Mouse (Mus musculus): ENCODE results near the gene Gtpbp2.

Gtpbp2 gene

DNA sequence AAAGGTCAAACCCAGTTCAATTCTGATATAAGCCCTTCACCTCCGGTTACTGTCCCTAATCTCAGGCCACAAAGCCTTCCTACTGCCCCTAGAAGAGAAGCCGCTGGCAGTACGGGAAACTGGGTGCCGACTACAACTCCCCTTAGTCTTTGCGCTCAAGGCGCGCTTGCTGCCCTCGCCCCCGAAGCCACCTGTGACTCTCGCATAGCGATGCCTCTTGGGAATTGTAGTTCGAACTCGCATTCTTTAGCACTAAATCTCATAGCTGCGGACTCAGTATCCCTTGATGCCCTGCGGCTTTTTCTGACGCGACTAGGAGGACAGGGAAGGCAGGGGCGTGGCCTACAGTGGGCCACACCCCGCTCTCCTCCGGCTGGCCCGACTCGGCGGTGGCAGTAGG lies at the start of gene Gtpbp2:
Gene Gtpbp2 (plus strand): TSS at position 347 of the 400 bp plus-strand sequence.
- DNase-seq (ENCODE audit: low spot score in 2 of 2): peak; percentile 89 to 97

DNA sequence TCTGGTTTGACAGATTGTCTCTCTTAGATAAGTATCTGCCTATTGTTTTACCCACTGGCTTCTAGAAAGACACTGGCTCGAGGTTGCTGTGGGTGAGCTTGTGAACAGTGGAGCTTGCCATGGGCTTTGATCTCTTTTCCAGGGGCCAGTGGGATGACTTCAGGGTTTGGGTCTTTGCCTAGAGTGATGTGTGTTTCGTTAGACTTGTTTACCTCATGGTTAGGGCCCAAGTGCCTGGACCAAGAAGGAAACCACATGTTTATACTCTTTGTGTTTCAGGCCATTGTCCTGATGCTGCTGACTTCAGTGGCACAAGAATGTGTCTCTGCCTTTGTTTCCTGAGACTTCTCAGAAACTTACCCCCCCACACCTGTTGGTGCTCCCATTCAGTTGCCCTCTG lies 45.3 kb upstream of the Gtpbp2 start:
- no peak for DNase-seq (ENCODE audit: low spot score in 2 of 2)

DNA sequence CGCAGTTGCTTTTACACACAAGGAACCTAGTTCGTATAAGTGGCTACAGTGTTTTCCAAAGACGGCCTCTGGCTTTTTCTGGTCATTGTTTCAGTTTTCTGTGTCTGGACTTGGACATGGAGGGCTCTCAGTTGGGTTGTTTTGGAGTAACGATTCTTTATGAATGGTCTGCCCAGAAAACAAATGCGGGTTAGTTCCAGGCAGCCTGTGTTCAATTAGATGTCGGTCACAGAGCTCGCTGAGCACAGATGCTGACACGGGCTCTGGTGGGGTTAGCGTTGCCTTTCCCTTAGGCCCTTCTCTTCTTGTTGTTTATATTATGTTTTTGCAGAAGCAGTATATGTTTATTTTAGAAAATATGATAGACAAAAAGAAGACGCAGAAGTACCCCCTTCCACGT lies 44.7 kb upstream of the Gtpbp2 start:
- DNase-seq (ENCODE audit: low spot score in 2 of 2): no peak

- no peak for DNase-seq (ENCODE audit: low spot score in 2 of 2)
These were observed 44.0 kb upstream of the Gtpbp2 start for GRCm38 (mm10) chr17:46116881-46117280.

DNA sequence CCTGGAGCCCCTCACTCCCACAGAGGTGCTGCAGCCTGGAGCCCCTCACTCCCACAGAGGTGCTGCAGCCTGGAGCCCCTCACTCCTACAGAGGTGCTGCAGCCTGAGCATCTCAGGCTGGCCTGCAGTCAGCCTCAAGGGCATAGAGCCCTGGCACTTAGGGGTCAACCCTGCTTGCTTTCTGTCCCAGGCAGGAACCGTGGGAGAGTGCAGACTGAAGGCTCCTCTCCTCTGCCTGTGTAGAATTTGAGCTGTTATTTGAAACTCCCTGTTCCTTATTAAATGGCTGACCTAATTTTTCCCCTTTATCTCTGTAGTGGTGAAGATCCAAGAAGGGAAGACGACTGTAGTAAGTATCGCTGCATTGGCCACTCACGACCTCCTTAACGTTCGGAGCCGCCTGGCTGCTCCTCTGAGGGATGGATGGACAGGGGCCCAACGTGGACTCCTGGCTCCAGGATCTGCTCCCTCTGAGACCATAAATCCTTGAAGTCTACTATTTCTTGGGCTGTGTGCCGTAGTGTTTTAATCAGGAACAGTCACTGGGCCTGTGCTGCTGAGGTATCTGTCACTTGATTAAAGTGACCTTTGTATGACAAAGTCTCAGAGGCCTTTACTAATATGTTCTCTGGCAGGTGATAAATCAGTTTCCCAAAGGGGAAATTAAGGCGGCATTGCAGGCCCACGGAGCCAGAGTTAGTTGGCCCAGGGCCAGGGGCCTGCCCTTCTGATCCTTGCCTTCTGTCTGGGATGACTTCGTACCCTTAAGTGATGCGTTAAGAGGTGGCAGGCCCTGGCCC lies 43.0 kb upstream of the Gtpbp2 start:
- DNase-seq (ENCODE audit: low spot score in 2 of 2): no peak

DNA sequence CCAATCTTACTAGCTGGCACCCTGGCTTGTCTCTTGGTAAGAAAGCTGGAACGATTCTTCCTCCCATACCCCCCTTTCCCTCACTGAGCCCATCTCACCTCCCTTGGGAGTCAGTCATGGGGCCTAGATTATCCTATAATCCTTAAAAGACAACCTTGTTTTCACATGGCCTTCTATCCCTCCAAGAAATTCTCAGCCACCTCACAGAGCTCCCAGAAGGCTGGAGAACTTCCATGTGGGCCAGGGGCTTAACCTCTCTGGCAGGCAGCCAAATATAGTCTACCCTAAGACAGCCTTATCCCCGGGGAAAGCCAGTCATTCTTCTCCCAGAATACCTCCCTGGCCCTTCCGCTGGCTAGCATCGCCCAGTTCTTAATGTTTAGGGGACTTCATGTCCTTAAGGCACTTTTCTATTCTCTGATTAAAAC lies 42.4 kb upstream of the Gtpbp2 start:
- DNase-seq (ENCODE audit: low spot score in 2 of 2): no peak

DNA sequence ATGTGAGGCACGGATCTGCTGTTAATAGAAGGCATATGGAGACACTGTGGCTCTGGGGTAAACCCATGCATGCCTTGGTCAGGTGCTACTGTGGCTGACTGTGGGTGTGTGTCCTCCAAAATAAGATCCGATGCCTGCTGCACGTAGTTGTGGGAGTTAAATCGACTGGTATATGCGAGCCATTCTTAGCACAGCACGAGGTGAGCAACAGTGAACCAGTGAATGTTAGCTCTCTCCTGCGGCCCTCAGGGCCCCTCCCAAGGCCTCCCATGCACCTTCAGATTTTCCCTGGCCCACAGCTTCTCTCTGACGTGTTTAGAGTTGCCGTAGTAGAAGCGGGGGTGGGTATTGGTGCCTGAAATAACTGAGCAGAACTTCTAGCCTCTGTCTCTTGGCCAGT lies 41.2 kb upstream of the Gtpbp2 start:
- no peak for DNase-seq (ENCODE audit: low spot score in 2 of 2)

- no peak for DNase-seq (ENCODE audit: low spot score in 2 of 2)
These were observed 38.0 kb upstream of the Gtpbp2 start for GRCm38 (mm10) chr17:46122791-46123190.

DNA sequence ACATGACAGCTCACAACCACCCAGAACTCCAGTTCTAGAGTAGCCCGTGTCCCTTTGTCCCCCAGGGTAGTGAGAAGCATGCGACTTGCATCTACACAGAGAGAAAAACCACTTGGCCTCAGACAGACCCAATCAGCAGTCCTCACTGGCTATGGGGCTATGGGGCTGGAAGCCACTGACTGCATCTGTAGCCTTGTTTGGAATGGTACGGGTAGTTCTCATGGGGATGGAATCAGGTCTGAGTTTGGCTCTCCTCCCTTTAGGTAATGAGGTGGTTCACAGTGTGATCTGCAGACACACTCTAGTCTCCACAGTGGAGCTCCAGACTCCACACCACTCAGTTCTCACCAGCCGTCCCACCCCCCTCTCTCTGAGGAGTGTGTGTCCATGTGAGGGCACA lies 37.5 kb upstream of the Gtpbp2 start:
- DNase-seq (ENCODE audit: low spot score in 2 of 2): no peak

GRCm38 (mm10) chr17:46123953-46124700 lies 36.7 kb upstream of the Gtpbp2 start:
- DNase-seq (ENCODE audit: low spot score in 2 of 2): no peak

DNA sequence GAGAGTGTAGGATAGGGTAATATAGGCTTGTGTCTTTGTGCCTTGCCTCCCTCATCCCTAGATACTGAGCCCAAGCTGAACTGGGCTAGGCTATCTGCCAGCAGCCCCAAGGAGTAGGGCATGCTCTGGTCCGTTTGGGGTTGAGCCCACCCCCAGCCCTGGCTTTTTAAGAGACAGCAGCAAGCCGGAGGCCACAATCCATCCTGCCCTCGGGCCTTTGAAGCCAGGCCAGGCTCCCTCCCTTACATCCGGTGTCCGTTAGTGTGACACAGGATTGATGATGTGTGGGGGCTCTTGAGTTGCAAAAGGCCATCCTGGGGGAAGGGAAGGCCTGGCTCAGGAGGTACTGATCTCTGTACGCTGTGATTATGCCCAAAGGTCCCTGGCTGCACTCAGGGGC lies 34.2 kb upstream of the Gtpbp2 start:
- no peak for DNase-seq (ENCODE audit: low spot score in 2 of 2)

- no peak for DNase-seq (ENCODE audit: low spot score in 2 of 2)
These were observed 32.9 kb upstream of the Gtpbp2 start for GRCm38 (mm10) chr17:46127814-46128493.

DNA sequence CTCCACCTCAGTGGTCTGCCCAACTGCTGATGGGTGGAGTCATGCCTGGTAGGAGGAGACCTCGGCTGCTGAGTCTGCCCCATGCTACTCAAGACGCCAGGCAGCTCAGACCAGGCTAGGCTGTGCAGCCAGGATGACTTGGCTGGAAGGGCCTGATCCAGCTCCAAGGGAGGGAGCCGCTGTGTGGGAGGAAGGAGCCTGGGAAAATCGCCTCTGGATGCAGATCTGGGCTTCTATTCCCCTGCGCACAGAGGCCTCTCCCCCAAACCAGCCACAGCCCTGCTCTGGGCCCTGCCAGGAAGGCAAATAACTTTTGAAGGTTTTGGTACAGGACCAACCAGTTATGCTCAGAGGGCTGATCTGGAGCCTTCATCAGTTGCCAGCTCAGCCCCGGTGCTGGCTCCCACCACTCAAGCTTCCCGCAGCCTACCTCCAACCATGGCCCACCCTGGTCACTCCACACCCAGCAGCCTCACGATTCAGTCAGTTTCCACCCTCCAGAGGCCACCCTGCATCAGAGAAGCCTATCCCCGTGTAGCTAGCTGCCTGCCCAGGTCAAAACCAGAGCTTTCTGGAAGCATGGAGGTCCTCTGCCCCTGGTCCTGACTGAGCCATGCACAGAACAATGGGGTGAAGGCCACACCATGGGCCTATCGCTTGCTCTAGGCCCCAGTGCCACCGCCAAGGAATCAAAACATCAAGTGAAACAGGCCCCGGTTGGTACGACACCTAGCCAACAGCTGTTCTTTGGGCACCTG lies 30.9 kb upstream of the Gtpbp2 start:
- DNase-seq (ENCODE audit: low spot score in 2 of 2): no peak

DNA sequence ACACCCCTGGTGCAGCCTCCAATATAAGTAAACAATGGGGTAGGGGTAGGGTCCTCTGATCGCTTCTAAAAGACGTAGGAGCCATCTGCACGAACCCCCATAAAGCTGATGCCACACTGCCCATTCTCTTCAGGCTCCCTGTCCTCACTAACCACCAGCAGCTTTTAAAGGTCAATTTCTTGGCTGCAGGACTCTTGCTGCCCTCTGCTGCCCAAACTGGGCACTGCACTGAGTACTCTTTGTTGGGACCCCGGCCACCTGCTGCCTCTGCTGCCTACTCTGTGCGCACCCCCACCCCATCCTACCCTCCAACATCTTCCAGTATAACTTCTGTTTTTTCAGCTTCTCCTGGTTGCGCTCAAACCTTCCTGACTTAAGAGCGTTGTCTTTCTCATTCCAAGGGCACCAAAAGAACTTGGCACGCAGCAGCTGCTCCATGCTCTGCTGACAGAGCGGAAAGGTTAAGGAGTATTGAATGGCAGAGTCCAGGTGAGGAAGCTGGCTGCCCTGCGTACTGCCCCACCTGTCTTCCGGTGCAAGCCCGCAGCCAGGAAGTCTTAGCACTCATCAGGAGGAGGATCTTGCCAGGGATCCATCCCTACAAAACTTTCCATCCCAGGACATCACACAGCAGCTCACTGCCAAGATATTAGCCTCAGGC lies 28.6 kb upstream of the Gtpbp2 start:
- peak; percentile 75 to 85 for DNase-seq (ENCODE audit: low spot score in 2 of 2)

GRCm38 (mm10) chr17:46132862-46133261 lies 28.0 kb upstream of the Gtpbp2 start:
- peak in 1 of 2 experiments; percentile 36 for DNase-seq (ENCODE audit: low spot score in 2 of 2)

DNA sequence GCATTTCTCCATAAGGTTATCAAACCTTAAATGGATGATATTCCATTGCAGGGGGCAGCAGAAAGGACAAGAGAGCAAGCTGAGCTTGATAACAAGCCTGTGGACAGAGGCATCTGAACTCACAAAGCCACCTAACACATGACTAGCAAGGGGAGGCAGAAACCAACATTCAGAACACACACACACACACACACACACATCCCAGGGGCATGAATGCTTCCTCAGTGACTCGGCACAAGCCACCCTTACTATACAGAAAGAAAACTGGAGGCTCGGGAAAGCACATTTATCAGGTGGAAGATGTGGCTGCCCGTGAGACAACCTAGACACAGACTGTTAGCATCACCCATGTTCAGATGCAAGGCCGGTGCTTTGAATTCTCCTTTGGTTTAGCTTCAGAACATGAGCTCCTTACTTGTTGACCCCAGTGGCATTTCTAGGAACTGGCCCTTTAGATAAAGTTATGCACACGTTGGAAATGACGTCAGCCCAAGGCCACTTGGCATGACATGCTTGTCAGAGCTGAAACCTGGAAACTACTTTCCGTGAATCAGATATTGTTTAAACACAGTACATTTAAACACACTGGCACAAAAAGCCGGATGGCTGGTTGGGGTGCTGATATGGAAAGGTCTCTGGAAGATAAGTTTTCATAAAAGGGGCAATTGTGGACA lies 22.1 kb upstream of the Gtpbp2 start:
- DNase-seq (ENCODE audit: low spot score in 2 of 2): no peak

- no peak for DNase-seq (ENCODE audit: low spot score in 2 of 2)
These were observed 21.0 kb upstream of the Gtpbp2 start for GRCm38 (mm10) chr17:46139872-46140271.

- peak; percentile 58 to 85 for DNase-seq (ENCODE audit: low spot score in 2 of 2)
These were observed 17.0 kb upstream of the Gtpbp2 start, which contains the start of gene Rsph9 for GRCm38 (mm10) chr17:46143578-46144423. Gene Rsph9, minus strand, starts transcription at chr17:46144216.
